Mouse (Mus musculus): ENCODE measurements around the gene Iffo2. TPM values are rescaled to one million over a fixed set of nuclear protein-coding genes. Genes with fewer than 3 reads are reported as not detected.

The Iffo2 gene
- polyA plus RNA-seq, 1 experiment from 2014 or later: 15.5 TPM

DNA sequence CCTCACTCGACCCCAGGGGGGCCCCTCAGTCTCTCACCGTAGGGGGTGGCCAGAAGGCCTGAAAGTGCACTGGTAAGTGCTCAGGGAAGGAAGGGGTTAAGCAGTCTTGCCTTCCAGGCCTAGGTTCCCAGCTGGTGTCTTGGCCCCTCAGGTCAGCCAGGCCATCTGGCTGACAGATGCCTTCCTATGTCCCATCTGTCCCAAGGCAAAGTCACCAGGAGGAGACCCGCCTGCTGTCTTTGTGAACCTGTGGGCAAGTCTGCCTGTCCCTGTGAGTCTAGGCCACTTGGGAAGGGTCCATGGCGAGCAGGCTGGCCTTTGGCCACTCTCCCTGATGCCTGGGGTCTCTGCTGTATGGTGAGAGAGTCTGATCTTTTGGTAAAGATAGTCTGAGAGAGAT lies 60.1 kb downstream of the Iffo2 start:
- ChIA-PET POLR2A (no interaction called here), CTCF (no interaction called here)
- TF ChIP-seq CTCF (IDR thresholded peaks at IDR 0.05): no peak
- H3K27me3 ChIP-seq: no peaks in the 10 kb centered on the region
- ATAC-seq (no peak), DNase-seq (ENCODE audit: low read depth, low spot score) (no peak)
- in situ Hi-C loops (cut with MboI; ENCODE audit: low pct_unique_long_range_greater_than_20kb): loop anchor here (25.0 kb wide), 1 partner anchor 1047 kb away; no protein-coding TSS in a partner anchor

DNA sequence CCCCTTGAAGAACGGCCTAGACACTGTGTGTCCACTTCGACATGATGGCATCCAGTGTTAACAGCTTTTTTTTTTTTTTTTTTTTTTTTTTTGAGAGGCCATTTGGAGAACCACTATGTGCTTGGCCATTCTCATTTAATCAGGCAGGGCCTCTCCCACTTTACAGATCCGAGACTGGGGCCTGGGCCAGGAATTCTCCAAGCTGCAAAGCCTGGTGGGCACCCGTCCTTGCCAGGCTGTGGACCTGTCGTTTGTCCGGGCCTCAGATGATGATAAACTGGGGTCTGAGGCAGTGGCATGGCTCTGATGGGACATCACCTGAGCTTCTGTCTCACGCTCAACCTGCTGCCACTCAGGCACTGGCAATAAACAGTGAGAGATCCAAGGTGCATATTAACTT lies 62.5 kb downstream of the Iffo2 start:
- ATAC-seq (no peak), DNase-seq (ENCODE audit: low read depth, low spot score) (no peak)
- ChIA-PET CTCF (interaction anchor here (1.2 kb wide), 1 partner anchor 9 kb away, joined by 3 read pairs; no protein-coding TSS in a partner anchor), POLR2A (no interaction called here)
- TF ChIP-seq CTCF (IDR thresholded peaks at IDR 0.05): no peak
- no peaks in the 10 kb centered on the region for H3K27me3 ChIP-seq
- in situ Hi-C loops (cut with MboI; ENCODE audit: low pct_unique_long_range_greater_than_20kb): loop anchor here (25.0 kb wide), 1 partner anchor 1044 kb away; no protein-coding TSS in a partner anchor

DNA sequence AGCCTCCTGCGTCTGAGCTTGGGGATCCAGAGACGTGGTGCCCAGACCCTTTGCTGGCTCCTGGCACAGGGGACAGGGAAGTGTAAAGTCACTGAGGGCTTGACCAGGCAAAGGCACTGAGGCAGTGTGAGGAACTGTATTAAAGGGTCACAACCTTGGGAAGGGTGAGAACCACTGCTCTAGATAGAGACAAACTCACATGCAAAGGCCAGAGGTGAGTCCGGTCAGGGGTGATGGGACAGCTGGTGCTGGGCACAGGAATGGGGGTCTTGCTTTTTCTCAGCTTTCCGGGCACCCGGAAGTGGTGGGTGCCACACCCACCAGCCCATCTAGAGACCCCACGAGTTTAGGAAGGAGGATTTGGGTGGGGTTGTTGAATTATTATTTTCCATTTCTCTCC lies 63.0 kb downstream of the Iffo2 start:
- in situ Hi-C loops (cut with MboI; ENCODE audit: low pct_unique_long_range_greater_than_20kb): loop anchor here (25.0 kb wide), 1 partner anchor 1044 kb away; no protein-coding TSS in a partner anchor
- H3K27me3 ChIP-seq: no peaks in the 10 kb centered on the region
- no peak for ATAC-seq
- ChIA-PET CTCF (interaction anchor here (1.2 kb wide), 1 partner anchor 9 kb away, joined by 3 read pairs; no protein-coding TSS in a partner anchor), POLR2A (no interaction called here)
- DNase-seq (ENCODE audit: low read depth, low spot score): no peak
- TF ChIP-seq CTCF (IDR thresholded peaks at IDR 0.05): no peak

DNA sequence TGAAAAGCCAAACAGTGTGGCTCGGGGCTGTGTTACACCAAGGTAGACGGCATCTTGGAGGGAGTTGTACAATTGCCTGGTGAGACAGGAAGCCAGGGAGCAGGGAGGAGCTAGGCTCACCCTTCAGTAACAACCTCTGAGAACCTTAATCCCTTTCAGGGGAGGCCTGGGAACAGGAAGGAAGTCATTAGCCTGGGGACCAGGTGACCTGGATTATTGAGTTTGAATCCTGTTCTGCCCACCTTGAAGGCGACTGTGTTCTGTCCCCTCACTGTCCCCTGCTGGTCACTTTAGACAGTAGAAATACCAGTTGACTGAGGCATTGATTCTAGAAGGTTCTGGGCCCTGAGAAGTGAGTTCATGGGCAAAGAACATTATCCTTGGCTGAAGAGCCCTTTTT lies 63.7 kb downstream of the Iffo2 start:
- in situ Hi-C loops (cut with MboI; ENCODE audit: low pct_unique_long_range_greater_than_20kb): loop anchor here (25.0 kb wide), 1 partner anchor 1043 kb away; no protein-coding TSS in a partner anchor
- DNase-seq (ENCODE audit: low read depth, low spot score): no peak
- H3K27me3 ChIP-seq: no peaks in the 10 kb centered on the region
- POLR2A ChIA-PET: no interaction called here
- no peak for ATAC-seq
- CTCF ChIA-PET: no interaction called here
- no peak for TF ChIP-seq CTCF (IDR thresholded peaks at IDR 0.05)

DNA sequence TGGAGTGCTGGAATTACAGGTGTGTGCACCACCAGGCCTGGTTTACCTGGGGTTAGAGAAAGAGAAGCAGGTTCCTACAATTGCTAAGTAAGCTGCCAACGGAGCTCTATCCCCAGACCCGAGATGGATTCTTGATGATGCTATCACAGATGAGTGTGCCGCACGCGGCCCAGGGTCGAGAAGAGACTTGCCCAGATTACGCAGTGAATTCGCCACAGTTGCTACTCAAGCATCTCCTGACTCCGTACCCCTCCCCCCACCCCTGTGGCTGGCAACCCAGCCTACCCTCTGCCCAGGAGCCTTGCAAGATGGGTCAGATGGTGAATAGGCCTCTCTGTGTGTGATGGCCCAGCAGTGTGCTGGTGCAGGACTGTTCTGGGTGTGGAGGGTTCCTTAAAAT lies 66.4 kb downstream of the Iffo2 start:
- ChIA-PET CTCF (no interaction called here), POLR2A (no interaction called here)
- in situ Hi-C loops (cut with MboI; ENCODE audit: low pct_unique_long_range_greater_than_20kb): loop anchor here (25.0 kb wide), 1 partner anchor 1041 kb away; no protein-coding TSS in a partner anchor
- no peak for TF ChIP-seq CTCF (IDR thresholded peaks at IDR 0.05)
- no peaks in the 10 kb centered on the region for H3K27me3 ChIP-seq
- DNase-seq (ENCODE audit: low read depth, low spot score) (no peak), ATAC-seq (no peak)

DNA sequence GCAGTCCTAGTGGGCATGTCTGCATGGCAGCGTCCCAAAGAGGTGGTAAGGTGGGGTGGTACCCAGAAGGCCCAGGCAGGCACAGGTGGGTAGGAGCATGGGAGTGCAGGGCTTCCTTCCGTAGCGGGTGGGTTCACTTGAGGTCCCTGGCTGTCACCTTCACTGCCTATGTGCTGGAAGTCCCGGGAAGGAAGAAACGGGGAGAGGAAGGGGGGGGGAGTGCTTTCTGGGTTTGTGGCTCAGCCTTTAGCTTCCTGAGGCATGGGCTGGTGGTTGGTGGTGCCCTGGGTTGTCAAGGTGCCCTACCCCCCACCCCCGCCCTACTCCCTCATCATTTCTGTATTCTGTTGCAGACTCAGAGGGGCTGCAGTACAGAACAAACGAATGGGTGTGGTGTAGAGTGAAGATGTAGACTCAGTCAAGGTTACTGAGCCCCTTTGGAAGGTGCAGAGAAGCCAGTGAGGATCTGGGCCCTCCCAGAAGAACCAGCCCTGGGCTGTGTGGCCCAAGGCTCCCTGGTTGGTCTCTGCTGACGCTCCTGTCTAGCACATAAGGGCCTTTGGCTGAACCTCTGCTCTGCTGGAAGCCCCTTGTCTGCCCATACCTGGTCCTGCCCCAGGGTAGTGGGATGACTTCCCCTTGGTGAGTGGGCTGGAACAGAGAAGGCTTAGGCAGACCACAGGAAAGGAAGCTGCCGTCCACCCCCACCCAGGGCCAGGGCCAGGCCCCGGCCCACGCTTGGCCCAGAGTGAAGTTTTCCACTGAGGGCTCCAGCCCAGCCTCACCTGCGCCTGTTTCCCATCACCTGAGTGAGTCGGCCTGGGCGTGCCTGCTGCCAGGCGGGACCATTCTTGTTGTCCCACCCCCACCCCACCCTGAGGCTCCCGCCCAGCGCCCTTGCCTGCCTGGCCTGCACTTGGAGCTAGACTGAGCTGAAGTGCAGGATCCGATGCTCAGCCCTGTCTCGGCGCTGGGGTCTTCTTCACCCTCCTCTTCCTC lies 67.2 kb downstream of the Iffo2 start:
- ATAC-seq: no peak
- no peak for TF ChIP-seq CTCF (IDR thresholded peaks at IDR 0.05)
- CTCF ChIA-PET: interaction anchor here (0.7 kb wide), 1 partner anchor 39 kb away, joined by 3 read pairs; no protein-coding TSS in a partner anchor
- in situ Hi-C loops (cut with MboI; ENCODE audit: low pct_unique_long_range_greater_than_20kb): loop anchor here (25.0 kb wide), 1 partner anchor 1040 kb away; no protein-coding TSS in a partner anchor
- H3K27me3 ChIP-seq: no peaks in the 10 kb centered on the region
- no peak for DNase-seq (ENCODE audit: low read depth, low spot score)
- POLR2A ChIA-PET: no interaction called here

DNA sequence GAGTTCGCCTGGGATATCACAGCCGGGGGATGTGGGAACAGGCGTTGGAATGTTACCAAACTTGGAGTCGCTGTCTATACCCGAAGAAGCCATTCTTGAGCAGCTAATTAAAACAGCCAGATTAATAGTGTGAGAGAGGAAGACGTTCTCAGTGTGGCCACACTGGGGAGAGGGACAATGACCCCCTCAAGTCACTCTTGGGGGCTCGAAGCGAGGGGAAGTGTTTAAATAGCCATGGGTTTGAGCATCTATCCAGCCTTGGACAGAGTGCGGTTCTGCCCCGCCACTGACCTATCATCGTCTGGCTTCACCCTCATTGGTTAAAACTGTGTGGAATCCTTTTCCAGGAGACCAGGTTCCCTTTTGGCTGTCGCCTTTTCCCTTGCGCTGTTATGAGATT lies 68.0 kb downstream of the Iffo2 start:
- in situ Hi-C loops (cut with MboI; ENCODE audit: low pct_unique_long_range_greater_than_20kb): loop anchor here (25.0 kb wide), 1 partner anchor 1039 kb away; no protein-coding TSS in a partner anchor
- TF ChIP-seq CTCF (IDR thresholded peaks at IDR 0.05): no peak
- ATAC-seq (no peak), DNase-seq (ENCODE audit: low read depth, low spot score) (no peak)
- ChIA-PET POLR2A (no interaction called here), CTCF (interaction anchor here (0.7 kb wide), 1 partner anchor 38 kb away, joined by 3 read pairs; no protein-coding TSS in a partner anchor)
- no peaks in the 10 kb centered on the region for H3K27me3 ChIP-seq

DNA sequence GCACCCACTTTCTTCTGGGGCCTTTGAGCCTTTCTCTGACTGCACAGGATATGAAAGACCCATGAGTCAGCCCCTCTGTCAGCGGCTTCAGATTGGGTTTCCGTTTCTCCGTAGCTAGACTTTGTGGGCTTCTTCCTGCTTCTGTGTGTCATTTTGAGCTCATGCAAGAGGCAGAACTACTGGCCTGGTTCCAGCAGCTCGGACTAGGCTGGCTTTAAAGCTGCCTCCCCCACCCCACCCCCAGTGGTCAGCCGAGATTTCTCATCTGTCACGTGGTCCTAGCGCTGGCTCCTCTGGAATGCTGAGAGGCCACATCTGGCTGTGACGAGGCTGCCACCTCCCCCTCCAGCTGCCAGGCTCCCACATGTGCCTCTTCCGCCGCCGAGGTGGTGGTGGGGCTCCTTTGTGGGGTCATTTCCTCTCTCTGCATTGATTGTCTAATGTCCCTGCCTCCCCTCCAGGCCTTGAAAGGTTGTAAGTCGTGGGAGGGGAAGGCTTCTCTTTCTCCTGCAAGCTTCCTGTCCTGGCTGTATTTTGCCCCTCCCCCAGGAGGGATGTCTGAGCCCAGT lies 68.7 kb downstream of the Iffo2 start:
- ChIA-PET CTCF (interaction anchor here (0.7 kb wide), 1 partner anchor 37 kb away, joined by 3 read pairs; no protein-coding TSS in a partner anchor), POLR2A (no interaction called here)
- ATAC-seq: peak; percentile 28
- no peaks in the 10 kb centered on the region for H3K27me3 ChIP-seq
- DNase-seq (ENCODE audit: low read depth, low spot score): peak; percentile 73
- no peak for TF ChIP-seq CTCF (IDR thresholded peaks at IDR 0.05)
- in situ Hi-C loops (cut with MboI; ENCODE audit: low pct_unique_long_range_greater_than_20kb): loop anchor here (25.0 kb wide), 1 partner anchor 1038 kb away; no protein-coding TSS in a partner anchor

DNA sequence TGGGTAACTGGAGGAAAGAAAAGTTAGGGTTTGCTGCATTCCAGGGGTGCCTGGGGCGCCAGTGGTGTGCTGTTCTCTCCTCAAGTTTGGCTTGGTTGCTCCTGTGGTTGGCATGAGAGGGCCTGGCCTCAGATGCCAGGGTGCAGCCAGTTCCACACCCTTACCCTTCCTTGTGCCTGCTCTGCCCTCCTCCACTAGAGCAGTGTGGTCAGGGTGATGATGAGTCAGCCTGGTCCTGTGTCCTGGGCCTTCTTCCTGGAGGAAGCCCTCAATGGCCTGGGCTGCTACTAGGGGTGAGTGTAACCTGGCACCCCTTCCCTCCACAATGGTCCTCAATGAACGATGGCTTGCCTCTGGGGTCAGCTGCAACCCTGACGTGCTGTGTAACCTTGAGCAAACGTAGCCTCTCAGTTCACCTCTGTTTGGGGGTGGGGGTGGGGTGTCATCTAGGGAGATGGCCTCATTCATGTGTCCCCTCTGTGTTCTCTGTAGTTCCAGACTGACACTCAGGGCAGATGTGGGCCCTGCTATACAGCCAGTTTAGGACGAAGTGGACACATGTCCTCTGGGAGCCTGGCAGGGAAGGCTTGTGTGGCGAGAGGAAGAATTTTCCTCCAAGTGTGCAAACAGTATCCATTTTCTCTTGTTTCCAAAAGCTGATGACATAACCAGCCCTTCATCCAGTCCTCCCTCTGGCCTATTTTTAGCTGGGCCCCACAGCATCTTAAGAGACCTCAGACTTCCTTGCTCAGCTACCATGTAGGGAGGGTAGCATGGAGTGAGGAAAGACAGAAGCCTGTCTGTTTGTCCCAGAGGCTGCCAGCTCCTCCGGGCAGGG lies 71.4 kb downstream of the Iffo2 start:
- CTCF ChIA-PET: interaction anchor here (0.7 to 2.7 kb wide), 4 partner anchors 9 to 28 kb away, joined by 3 to 17 read pairs (median 3); no protein-coding TSS in a partner anchor
- in situ Hi-C loops (cut with MboI; ENCODE audit: low pct_unique_long_range_greater_than_20kb): no loop called here
- DNase-seq (ENCODE audit: low read depth, low spot score): no peak
- no peak for TF ChIP-seq CTCF (IDR thresholded peaks at IDR 0.05)
- H3K27me3 ChIP-seq: no peaks in the 10 kb centered on the region
- POLR2A ChIA-PET: interaction anchor here (2.2 kb wide), 1 partner anchor 21 kb away, joined by 5 read pairs; the partner anchor contains the start of gene Aldh4a1
- ATAC-seq: peak; percentile 69

All from Patski (cell line).